ENCODE assay signal across 12 mouse cellular contexts in the genomic region with DNA sequence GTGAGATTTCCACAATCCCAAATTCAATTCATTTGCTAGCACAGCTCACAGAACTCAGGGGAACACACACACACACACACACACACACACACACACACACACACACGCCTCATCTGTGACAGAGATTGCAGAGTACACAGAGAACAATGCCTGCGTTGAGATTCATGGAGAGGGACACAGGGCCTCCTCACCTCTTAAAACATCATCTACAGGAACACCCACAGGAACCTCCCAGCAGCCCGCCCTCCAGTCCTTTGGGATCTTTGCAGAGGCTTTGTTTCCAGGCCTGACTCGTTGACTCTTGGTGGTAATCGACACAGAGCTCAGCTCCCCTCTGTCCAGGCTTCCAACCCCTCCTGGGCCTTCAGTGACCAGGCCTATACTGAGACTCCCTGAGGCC. TPM values are rescaled to one million over a fixed set of nuclear protein-coding genes. Genes with fewer than 3 reads are reported as not detected.
A peak's percentile ranks its signal among the peaks of the same experiment; 100 is the strongest.
DNase-seq lines count a peak whose midpoint lies in the region; ATAC-seq and TF ChIP-seq lines count a peak whose summit lies in the region.
"Had no signal": no experiment of that assay in that cellular context is flagged by ENCODE, and none has a peak within 500 bp of the region (broad histone marks: within the 10 kb centered on the region; RNA-seq: fewer than 3 reads in every experiment).

No protein-coding gene starts in this region.

- no peak for TF ChIP-seq EP300 in heart, postnatal 0 days (IDR thresholded peaks at IDR 0.05; ENCODE audit: low read depth)

- no peak overlapping the region for H3K9ac ChIP-seq in limb, embryonic 15.5 days
- H3K9ac ChIP-seq in embryonic facial prominence, embryonic 11.5 days (replicated peaks; ENCODE audit: low read length), result peak overlapping the region; percentile 25; the same call in 1 of the 2 replicates
- no peak overlapping the region for H3K9ac ChIP-seq in heart, postnatal 0 days (replicated peaks; ENCODE audit: low read depth, low read length)
- no peak overlapping the region for H3K9ac ChIP-seq in midbrain, embryonic 12.5 days (replicated peaks)

- H3K4me3 ChIP-seq in limb, embryonic 15.5 days, result no peak overlapping the region
- H3K4me3 ChIP-seq in limb, embryonic 10.5 days, result no peak overlapping the region
- no peak overlapping the region for H3K4me3 ChIP-seq in embryonic facial prominence, embryonic 11.5 days (ENCODE audit: low read depth, low read length)
- H3K4me3 ChIP-seq in heart, postnatal 0 days (ENCODE audit: low read depth, low read length), result no peak overlapping the region
- H3K4me3 ChIP-seq in midbrain, embryonic 12.5 days, result no peak overlapping the region
- H3K4me3 ChIP-seq: myocyte had no signal

- no peak overlapping the region for H3K4me2 ChIP-seq in limb, embryonic 15.5 days
- no peak overlapping the region for H3K4me2 ChIP-seq in embryonic facial prominence, embryonic 11.5 days (ENCODE audit: low read depth, low read length)
- H3K4me2 ChIP-seq in heart, postnatal 0 days (ENCODE audit: low read depth, low read length), result no peak overlapping the region
- no peak overlapping the region for H3K4me2 ChIP-seq in midbrain, embryonic 12.5 days (replicated peaks)

- H3K4me1 ChIP-seq in limb, embryonic 15.5 days, result peaks cover 9% of the 10 kb centered on the region; the same call in 1 of the 2 replicates
- H3K4me1 ChIP-seq in limb, embryonic 10.5 days, result peaks cover 17% of the 10 kb centered on the region; the same call in 1 of the 2 replicates
- H3K4me1 ChIP-seq in embryonic facial prominence, embryonic 11.5 days (ENCODE audit: control insufficient read depth, insufficient read depth, low read length), result no peaks in the 10 kb centered on the region
- H3K4me1 ChIP-seq in heart, postnatal 0 days (ENCODE audit: control insufficient read depth, insufficient read depth), result peaks cover 12% of the 10 kb centered on the region
- H3K4me1 ChIP-seq in midbrain, embryonic 12.5 days, result peaks cover 8% of the 10 kb centered on the region; the same call in 1 of the 2 replicates

- H3K36me3 ChIP-seq in limb, embryonic 15.5 days, result no peaks in the 10 kb centered on the region
- no peaks in the 10 kb centered on the region for H3K36me3 ChIP-seq in limb, embryonic 10.5 days
- no peaks in the 10 kb centered on the region for H3K36me3 ChIP-seq in embryonic facial prominence, embryonic 11.5 days (replicated peaks; ENCODE audit: control insufficient read depth, insufficient read depth, low read depth, low read length)
- no peaks in the 10 kb centered on the region for H3K36me3 ChIP-seq in heart, postnatal 0 days (replicated peaks; ENCODE audit: control insufficient read depth, insufficient read depth, low read length)
- 0 out of 2 replicates have a peak, but pooled peaks cover 4% of the 10 kb centered on the region for H3K36me3 ChIP-seq in midbrain, embryonic 12.5 days

- ATAC-seq in limb, embryonic 15.5 days (ENCODE audit: insufficient number of reproducible peaks, low FRiP score, low TSS enrichment, low read depth), result no peak
- ATAC-seq in embryonic facial prominence, embryonic 11.5 days (replicated peaks; ENCODE audit: insufficient number of reproducible peaks, low FRiP score, low TSS enrichment, low read depth), result no peak
- ATAC-seq in heart, postnatal 0 days (ENCODE audit: insufficient read depth, low read depth), result peak; percentile 34; the same call in 1 of the 2 replicates
- no peak for ATAC-seq in midbrain, embryonic 12.5 days (ENCODE audit: low FRiP score, low read depth)

- 0 out of 2 replicates have a peak overlapping the region, but pooled peaks have one; percentile 12 for H3K27ac ChIP-seq in limb, embryonic 15.5 days
- H3K27ac ChIP-seq in limb, embryonic 10.5 days, result no peak overlapping the region
- H3K27ac ChIP-seq in embryonic facial prominence, embryonic 11.5 days (replicated peaks; ENCODE audit: low read depth, low read length), result no peak overlapping the region
- peak overlapping the region; percentile 79 for H3K27ac ChIP-seq in heart, postnatal 0 days (ENCODE audit: low read depth)
- 0 out of 2 replicates have a peak overlapping the region, but pooled peaks have one; percentile 12 for H3K27ac ChIP-seq in midbrain, embryonic 12.5 days (replicated peaks)

- no peaks in the 10 kb centered on the region for H3K27me3 ChIP-seq in limb, embryonic 15.5 days
- no peaks in the 10 kb centered on the region for H3K27me3 ChIP-seq in limb, embryonic 10.5 days (ENCODE audit: low read depth, poor library complexity, severe bottlenecking)
- no peaks in the 10 kb centered on the region for H3K27me3 ChIP-seq in embryonic facial prominence, embryonic 11.5 days (ENCODE audit: control insufficient read depth, insufficient read depth, low read length)
- no peaks in the 10 kb centered on the region for H3K27me3 ChIP-seq in heart, postnatal 0 days (ENCODE audit: control insufficient read depth, insufficient read depth, low read length)
- H3K27me3 ChIP-seq in midbrain, embryonic 12.5 days, result no peaks in the 10 kb centered on the region

- DNase-seq in limb, embryonic 10.5 days (ENCODE audit: low spot score), result no peak
- no peak for DNase-seq in embryonic facial prominence, embryonic 11.5 days (ENCODE audit: low spot score)
- no peak for DNase-seq in heart, postnatal 0 days (ENCODE audit: low spot score)
- DNase-seq in adrenal gland, adult 18-20 months (ENCODE audit: low spot score in 2 of 2), result no peak
- no peak for DNase-seq in thymus, postnatal 36 days
- no peak for DNase-seq in urinary bladder, postnatal 25 days (ENCODE audit: low spot score)
- DNase-seq: cerebellum, adult 18-20 months; kidney, postnatal 14 days; lung, adult 18-20 months had no signal

- no peak for TF ChIP-seq CTCF in heart, postnatal 0 days (IDR thresholded peaks at IDR 0.05; ENCODE audit: low read depth)

- WGBS in limb, embryonic 15.5 days, result 43% methylated on average over 5 of the region's 5 CpGs
- 64% methylated on average over 5 of the region's 5 CpGs for whole genome bisulfite sequencing in limb, embryonic 10.5 days
- WGBS in embryonic facial prominence, embryonic 11.5 days, result 42% methylated on average over 5 of the region's 5 CpGs
- 32% methylated on average over 5 of the region's 5 CpGs for WGBS in heart, postnatal 0 days
- 44% methylated on average over 5 of the region's 5 CpGs for WGBS in midbrain, embryonic 12.5 days

- no peaks in the 10 kb centered on the region for H3K9me3 ChIP-seq in limb, embryonic 15.5 days
- no peaks in the 10 kb centered on the region for H3K9me3 ChIP-seq in limb, embryonic 10.5 days (replicated peaks)
- H3K9me3 ChIP-seq in embryonic facial prominence, embryonic 11.5 days (replicated peaks; ENCODE audit: control insufficient read depth, low read length), result no peaks in the 10 kb centered on the region
- H3K9me3 ChIP-seq in heart, postnatal 0 days (replicated peaks; ENCODE audit: control insufficient read depth, low read length), result no peaks in the 10 kb centered on the region
- H3K9me3 ChIP-seq in midbrain, embryonic 12.5 days, result no peaks in the 10 kb centered on the region

RNA-seq across cellular contexts. Expression of a gene that starts 12.5 kb away (rescaled TPM):
- polyA plus RNA-seq in limb, embryonic 15.5 days (2015; fragmentation: Nextera tagmentation; extraction: Ambion mirVana), result 10.6 TPM in 2 replicates
- 2.8 and 3.0 TPM in 2 replicates for polyA plus RNA-seq in limb, embryonic 10.5 days (2016; fragmentation: Nextera tagmentation; extraction: Ambion mirVana)
- 3.0 and 3.2 TPM in 2 replicates for polyA plus RNA-seq in embryonic facial prominence, embryonic 11.5 days (2014; fragmentation: Nextera tagmentation; extraction: Ambion mirVana)
- total RNA-seq in heart, postnatal 0 days (2014; rRNA removed; ENCODE audit: low replicate concordance), result 31.8 and 44.2 TPM in 2 replicates
- 2.4 and 2.9 TPM in 2 replicates for polyA plus RNA-seq in heart, postnatal 0 days (2015; fragmentation: Nextera tagmentation; extraction: Ambion mirVana)
- polyA plus RNA-seq in midbrain, embryonic 12.5 days (2016; fragmentation: Nextera tagmentation; extraction: Ambion mirVana), result 6.8 and 9.4 TPM in 2 replicates
- total RNA-seq in adrenal gland, adult 18-20 months (2021), result 1 to 10 TPM; 2.7 to 3.7 TPM

RNA-seq across cellular contexts. Expression of a gene that starts 36.0 kb away (rescaled TPM):
- polyA plus RNA-seq in limb, embryonic 15.5 days (2015; fragmentation: Nextera tagmentation; extraction: Ambion mirVana), result 127 and 128 TPM in 2 replicates
- 234 and 274 TPM in 2 replicates for polyA plus RNA-seq in limb, embryonic 10.5 days (2016; fragmentation: Nextera tagmentation; extraction: Ambion mirVana)
- polyA plus RNA-seq in embryonic facial prominence, embryonic 11.5 days (2014; fragmentation: Nextera tagmentation; extraction: Ambion mirVana), result 171 and 191 TPM in 2 replicates
- total RNA-seq in heart, postnatal 0 days (2014; rRNA removed; ENCODE audit: low replicate concordance), result 20.5 and 20.9 TPM in 2 replicates
- 41.3 and 42.1 TPM in 2 replicates for polyA plus RNA-seq in heart, postnatal 0 days (2015; fragmentation: Nextera tagmentation; extraction: Ambion mirVana)
- 136 and 138 TPM in 2 replicates for polyA plus RNA-seq in midbrain, embryonic 12.5 days (2016; fragmentation: Nextera tagmentation; extraction: Ambion mirVana)
- total RNA-seq in adrenal gland, adult 18-20 months (2021), result 10 to 100 TPM; 75.1 to 86.3 TPM

RNA-seq across cellular contexts. Expression of a gene that starts 41.9 kb away (rescaled TPM):
- 10.4 and 11.5 TPM in 2 replicates for polyA plus RNA-seq in limb, embryonic 15.5 days (2015; fragmentation: Nextera tagmentation; extraction: Ambion mirVana)
- polyA plus RNA-seq in limb, embryonic 10.5 days (2016; fragmentation: Nextera tagmentation; extraction: Ambion mirVana), result 0.08 TPM in 1 of 2 replicates, not detected in the other
- polyA plus RNA-seq in embryonic facial prominence, embryonic 11.5 days (2014; fragmentation: Nextera tagmentation; extraction: Ambion mirVana), result not detected in 2 replicates
- total RNA-seq in heart, postnatal 0 days (2014; rRNA removed; ENCODE audit: low replicate concordance), result 5.3 TPM in 1 of 2 replicates, not detected in the other
- polyA plus RNA-seq in heart, postnatal 0 days (2015; fragmentation: Nextera tagmentation; extraction: Ambion mirVana), result 0.05 TPM in 1 of 2 replicates, not detected in the other
- polyA plus RNA-seq in midbrain, embryonic 12.5 days (2016; fragmentation: Nextera tagmentation; extraction: Ambion mirVana), result not detected in 2 replicates
- total RNA-seq in adrenal gland, adult 18-20 months (2021), result 1 to 10 TPM in 1 of 2 experiments, under 1 TPM in 1; 0.80 to 3.4 TPM
- polyA plus RNA-seq: myocyte had no signal

Comparison
In these comparisons a context has a peak if more than half of its experiments do, and no peak if none do; other contexts are left out.
1. H3K27ac ChIP-seq: peak in limb, embryonic 15.5 days (single experiment), heart, postnatal 0 days (single experiment) and midbrain, embryonic 12.5 days (single experiment); none in limb, embryonic 10.5 days (single experiment) and embryonic facial prominence, embryonic 11.5 days (single experiment).
2. RNA of a gene that starts 41.9 kb away (polyA plus RNA-seq): 10.4 to 11.5 TPM in limb, embryonic 15.5 days; 0.08 TPM in limb, embryonic 10.5 days, not detected in embryonic facial prominence, embryonic 11.5 days, not detected in midbrain, embryonic 12.5 days and 0.05 TPM in heart, postnatal 0 days; every median in the first group is over 10 times any median in the second.